Mouse (Mus musculus): ENCODE measurements around the gene Htra2. TPM values are rescaled to one million over a fixed set of nuclear protein-coding genes. Genes with fewer than 3 reads are reported as not detected.
A peak's percentile ranks its signal among the peaks of the same experiment; 100 is the strongest.

The Htra2 gene
- total RNA-seq (2021), result 10 to 100 TPM; 15.3 to 17.4 TPM
- long read RNA-seq, experiment 1, transcript Htra2-201 (8 exons, 1,725 nt), result major isoform, 20 of 25 reads
- long read RNA-seq, experiment 1, partial matches to known transcripts, result 1 of 25 reads
- long read RNA-seq, experiment 1, other reads (novel, unspliced or antisense), result 4 of 25 reads
- long read RNA-seq, experiment 2, transcript Htra2-201 (8 exons, 1,725 nt), result major isoform, 16 of 26 reads
- long read RNA-seq, experiment 2, partial matches to known transcripts, result 1 of 26 reads
- long read RNA-seq, experiment 2, other reads (novel, unspliced or antisense), result 9 of 26 reads

DNA sequence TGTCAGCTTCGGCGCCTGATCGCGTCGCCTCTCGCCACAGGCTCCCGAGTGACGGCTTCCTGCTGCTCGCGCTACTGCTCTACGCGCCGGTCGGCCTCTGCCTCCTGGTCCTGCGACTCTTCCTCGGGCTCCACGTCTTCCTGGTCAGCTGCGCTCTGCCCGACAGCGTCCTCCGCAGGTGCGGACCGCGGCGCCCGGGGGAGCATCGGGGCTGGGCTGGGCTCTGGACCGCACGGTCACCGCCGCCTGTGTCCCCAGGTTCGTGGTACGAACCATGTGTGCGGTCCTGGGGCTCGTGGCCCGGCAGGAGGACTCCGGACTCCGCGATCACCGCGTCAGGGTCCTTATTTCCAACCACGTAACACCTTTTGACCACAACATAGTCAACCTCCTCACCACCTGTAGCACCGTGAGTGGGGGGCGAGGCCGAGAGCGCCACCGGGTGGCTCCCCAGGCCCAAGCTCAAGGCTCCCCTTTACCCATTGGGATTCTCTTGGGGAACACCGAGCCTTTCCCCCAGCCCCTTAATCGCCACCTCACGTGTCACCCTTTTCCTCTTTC, at the start of gene Htra2:
Htra2 (minus strand) TSS at position 403 of the 561 bp plus-strand sequence.
- no peak for DNase-seq (ENCODE audit: low spot score)

DNA sequence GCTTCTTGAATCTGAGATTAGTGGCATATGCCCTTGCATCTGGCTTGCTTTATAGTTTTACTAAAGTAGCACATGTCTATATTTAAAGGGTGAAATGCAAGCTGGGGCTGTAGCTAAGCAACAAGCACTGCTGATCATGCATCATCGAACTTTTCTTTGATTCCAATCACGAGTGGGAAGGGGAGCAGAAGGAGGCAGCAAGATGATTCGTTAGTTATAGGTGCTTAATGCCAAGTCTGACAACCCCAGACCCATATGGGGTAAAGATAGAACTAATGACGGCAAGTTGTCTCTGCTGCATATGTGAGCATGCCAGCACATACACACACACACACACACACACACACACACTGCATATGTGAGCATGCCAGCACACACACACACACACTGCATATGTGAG, 49.1 kb upstream of the Htra2 start:
- no peak for DNase-seq (ENCODE audit: low spot score)

DNA sequence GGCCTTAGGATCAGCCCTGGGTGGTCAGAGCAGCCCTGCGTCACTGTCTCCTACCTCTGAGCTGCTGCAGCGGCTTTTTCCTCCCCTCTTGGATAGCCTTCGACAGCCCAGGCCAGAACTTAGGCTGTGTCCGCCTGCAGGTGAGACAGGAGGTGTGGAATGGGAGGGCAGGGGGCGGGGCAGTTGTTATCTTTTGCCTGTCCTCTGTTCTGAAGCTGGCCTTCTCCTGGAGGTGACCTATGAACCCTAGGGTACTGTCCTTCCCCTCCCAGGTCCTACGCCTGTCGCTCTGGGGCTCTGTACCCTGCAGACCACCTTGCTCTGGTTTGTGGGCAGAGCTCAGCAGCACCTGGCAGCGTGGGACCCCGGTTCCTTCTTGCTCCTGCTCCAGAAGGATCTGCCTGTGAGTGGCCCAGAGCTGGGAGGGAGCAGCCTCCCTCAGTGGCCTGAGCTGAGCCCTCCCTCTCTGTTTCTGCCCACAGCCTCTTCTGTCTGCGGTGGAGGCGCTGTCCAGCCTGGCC, 48.1 kb upstream of the Htra2 start:
- DNase-seq (ENCODE audit: low spot score), result no peak

DNA sequence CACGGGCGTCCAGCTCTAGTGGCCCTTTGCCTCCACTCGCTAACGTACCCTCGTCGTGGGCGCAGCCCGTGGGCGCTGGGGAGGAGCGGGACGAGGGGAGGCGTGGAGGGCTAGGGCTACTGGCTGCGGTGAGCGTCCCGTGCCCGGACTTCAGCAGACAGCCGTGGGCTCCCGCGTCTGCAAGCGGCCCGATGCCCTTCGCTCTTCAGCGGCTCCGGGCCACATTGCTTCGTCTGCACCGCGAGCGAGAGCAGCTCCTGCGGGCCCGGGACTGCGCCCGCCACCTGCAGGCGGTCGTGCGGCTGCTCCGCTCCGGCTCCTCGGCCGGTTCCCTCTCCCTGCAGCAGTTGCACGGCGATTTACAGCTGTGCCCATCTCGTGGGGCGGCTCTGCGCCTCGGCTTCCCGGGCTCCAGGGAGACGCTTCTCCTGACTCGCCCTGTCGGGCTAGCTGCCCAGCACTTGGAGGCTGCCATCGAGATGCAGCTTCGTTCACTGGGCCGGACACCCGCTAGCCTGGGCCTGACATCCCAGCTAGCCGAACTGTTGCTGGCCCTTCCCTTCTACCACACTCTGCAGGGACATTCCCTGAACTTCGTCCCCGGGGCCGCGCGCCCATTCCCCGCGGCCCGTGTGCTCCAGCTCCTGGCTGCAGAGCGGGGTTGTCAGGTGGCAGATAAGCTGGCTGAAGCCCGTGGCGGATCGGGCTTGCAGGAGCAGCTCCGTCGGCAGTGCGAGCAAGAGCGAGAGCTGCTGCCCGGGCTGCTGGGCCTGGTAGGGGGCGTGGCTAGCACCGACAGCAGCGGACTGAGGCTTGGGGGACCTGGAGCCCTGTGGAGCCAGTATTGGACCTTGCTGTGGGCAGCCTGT, 46.8 kb upstream of the Htra2 start:
- DNase-seq (ENCODE audit: low spot score), result peak; percentile 53

DNA sequence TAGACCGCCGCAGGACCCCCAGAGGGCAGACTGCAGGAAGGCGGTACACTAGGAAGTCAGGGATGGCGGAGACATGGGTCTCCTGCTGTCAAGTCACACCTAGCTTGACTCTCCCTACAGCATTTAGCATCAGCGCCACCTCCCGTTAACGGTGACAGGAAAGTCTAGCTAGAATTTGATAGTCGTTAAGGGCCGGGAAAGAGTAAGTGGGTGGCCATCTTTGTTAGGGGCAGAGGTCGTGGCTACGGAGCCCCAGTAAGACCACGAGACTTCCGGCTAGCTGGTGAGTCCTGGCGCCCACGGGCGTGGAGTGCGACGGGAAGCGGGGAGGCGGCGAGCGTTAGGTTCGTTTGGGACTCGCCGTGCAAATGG, 46.2 kb upstream of the Htra2 start, which contains the start of the genes Ccdc142 and Gm42688:
Ccdc142 (plus strand) TSS at position 286 of the 372 bp plus-strand sequence.
Gm42688 (plus strand) TSS at position 302 of the 372 bp plus-strand sequence.
- DNase-seq (ENCODE audit: low spot score), result peak; percentile 93

DNA sequence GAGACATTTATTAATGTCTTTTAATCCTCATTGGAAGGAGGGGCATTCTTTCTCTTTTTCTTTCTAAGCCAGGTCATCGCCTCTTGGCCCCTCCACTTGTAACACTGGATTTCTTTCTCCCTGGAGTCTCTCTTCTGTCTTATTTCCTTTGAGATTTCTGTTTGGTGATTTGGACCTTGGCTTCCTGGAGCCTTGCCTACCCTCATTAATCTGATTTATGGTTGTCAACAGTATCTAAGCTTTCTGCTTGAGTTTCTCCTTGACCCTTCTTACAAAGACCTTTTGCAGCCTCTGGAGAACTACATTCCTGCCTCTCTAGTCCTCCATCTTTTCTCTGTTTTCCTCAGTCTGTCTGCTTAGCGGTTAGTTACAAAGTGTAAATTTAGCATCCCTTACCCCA, 43.3 kb upstream of the Htra2 start:
- no peak for DNase-seq (ENCODE audit: low spot score)

DNA sequence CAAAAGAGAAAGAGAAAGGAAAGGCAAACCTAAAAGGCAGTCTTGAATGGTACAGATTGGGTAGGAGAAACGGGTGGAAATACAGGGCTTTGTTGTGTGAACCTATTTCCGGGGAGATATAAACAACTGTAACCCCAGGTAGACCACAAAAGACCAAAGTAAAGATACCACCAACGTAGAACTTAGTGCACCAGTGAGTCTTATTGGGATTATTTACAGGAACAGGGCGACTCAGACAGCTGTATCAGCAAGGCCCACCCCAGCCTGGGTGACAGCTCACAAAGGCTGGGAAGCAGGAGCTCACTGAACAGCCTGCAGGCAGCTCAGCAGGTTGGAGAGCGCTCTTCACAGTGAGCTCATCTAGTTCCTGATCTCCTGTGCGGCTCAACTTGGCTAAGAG, 40.9 kb upstream of the Htra2 start:
- DNase-seq (ENCODE audit: low spot score), result no peak

DNA sequence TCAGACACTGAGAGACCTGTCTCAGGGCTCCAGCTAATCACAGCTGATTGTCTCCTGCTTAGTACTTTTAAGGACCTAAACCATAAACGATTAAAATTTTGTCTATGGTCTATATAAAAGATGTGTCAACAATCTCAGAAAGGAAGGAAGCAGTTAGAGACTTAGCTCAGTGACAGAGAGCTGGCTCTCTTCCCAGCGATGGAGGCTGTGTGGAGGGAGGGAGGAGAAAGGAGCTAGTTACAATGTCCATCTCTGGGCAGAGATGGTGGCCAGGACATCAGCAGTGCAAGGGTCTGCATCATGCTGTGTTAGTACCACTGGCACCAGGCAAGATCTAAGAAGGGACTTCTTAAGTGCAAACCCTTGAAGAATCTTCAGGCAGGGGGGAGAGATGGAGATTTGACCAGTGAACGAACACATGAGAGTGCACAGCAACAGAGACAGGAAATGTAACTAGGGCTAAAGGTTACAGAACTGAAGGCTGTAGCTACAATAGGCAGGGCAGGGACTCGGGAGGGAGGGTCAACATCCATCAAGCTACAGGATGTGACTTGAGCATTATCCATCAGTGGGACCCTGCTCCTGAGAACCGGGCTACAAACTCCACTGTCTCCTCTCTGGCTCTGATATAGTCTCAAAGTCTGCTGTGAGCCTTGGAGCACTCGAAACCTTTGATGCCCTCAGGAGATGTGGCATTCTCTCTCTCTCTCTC, 37.5 kb upstream of the Htra2 start:
- DNase-seq (ENCODE audit: low spot score), result no peak

DNA sequence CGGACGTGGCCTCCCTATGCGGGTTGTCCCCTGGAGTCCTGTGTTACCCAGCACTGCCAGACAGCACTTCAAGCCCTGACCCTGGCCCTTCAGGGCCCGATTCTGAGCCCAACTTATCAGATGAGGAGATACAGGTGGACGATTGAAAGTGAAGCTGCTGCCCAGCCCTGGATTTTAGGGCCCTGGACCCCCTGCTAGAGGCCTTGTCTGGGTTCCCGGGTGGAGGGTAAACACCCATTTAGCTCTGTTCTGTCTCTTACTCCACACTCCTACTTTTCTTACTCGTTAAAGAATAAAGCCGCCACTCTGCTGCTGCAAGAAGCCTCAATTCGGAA, 32.8 kb upstream of the Htra2 start:
- DNase-seq (ENCODE audit: low spot score), result no peak

DNA sequence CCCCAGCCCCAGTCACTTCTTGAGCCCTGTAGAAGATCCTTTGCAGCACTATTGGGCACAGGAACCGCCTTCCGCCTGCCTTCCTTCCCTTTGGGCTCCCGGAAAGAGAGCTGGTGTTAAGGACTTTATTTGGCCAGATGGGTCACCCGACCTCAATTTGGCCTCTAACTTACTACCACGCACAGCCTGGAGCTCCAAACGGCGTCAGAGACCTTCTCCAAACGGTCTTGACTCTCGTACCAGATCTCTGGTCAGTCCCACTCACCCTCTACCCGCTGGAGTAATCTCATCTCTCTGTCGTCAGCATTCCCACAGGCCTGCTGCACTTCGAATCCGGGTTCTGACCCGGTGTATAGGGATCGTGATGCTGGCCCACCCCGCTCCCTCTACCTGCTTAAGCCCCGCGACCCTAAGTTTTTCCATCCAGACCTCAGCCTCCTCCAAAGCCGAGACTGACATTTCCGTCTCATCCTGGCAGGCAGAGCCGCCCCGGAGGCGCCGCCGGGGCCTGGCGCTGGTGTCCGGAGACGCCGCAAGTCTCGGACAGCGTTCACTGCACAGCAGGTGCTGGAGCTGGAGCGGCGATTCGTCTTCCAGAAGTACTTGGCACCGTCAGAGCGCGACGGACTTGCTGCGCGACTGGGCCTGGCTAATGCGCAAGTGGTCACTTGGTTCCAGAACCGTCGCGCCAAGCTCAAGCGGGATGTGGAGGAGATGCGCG, 32.3 kb upstream of the Htra2 start:
- DNase-seq (ENCODE audit: low spot score), result peak; percentile 49

DNA sequence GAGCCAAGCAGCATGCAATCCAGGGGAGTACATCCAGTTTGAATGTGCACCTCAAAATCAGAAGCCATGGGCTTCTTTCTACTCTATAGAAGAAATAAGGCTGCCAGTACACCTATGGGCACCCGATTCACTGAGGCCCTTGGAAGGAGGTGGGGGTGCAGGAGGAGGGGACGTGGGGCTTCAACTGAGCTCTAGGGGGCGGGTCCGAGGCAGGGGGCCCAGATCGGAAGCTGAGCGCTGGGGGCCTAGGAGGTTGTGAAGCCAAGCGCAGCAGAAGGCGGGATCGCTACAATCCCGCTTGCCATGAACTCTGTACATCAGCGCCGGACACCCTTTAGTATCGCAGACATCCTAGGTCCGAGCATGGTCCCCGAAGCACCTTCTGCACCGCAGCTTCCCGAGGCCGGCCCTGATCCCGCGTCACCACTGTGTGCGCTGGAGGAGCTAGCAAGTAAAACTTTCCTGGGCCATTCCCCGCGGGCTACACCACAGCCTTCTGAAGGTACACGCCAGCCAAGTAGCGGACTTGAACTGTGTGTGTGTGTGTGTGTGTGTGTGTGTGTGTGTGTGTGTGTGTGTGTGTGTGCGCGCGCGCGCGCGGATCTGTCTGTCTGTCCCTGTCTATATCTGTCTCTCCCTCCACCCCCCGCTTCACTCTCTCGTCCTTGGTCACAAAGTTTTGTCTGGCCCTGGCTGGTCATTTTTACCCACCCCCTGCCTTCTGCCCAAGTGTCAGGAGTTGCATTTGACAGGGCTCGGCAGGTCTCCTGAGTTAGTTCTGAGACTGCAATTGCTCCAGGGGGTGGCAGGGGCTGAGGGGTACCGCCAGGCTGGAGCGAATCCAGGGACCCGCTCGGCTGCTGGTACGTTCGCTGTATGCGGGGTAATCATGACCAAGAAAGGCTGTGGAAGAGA, 31.3 kb upstream of the Htra2 start, which contains the start of gene Lbx2:
Lbx2 (plus strand) TSS at position 247 of the 915 bp plus-strand sequence.
- DNase-seq (ENCODE audit: low spot score), result no peak

DNA sequence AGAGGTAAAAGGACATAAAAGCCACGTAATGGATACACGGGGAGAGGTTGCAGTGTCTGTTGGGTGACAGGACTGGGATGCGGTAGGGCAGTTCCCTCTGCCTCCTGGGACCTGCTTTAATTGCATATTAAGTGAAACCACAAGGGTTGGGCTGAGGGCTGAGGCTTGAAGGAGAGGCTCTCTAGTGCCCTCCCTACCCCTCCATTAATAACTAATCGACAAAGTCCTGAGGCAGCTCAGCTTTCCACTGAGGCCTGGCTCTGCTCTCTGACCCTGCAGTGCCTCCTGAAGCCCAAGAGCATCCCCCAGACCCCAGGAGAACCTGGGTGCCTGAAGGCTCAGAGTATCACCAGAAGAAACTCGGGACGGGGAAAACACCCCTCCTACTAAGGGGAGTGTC, 29.4 kb upstream of the Htra2 start:
- DNase-seq (ENCODE audit: low spot score), result no peak

DNA sequence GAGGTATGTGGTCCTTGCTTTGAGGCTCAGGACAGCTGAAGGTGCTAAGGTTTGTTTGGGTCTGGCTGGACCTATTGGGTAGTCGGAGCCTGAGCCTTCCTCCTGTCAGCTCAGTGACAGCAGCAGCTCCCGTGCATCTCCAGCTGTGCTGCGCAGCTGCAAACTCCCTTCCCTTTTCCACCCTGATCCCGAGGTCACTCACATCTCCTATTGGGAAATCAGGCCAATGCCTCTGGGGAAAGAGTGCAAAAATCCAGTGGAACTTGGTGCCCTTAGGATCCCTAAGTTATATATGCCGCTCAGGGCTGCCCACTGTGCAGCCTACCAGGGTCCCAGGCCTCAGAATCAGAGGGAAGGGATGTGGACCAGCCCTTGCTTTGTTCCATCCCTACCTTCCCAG, 28.4 kb upstream of the Htra2 start:
- DNase-seq (ENCODE audit: low spot score), result no peak

DNA sequence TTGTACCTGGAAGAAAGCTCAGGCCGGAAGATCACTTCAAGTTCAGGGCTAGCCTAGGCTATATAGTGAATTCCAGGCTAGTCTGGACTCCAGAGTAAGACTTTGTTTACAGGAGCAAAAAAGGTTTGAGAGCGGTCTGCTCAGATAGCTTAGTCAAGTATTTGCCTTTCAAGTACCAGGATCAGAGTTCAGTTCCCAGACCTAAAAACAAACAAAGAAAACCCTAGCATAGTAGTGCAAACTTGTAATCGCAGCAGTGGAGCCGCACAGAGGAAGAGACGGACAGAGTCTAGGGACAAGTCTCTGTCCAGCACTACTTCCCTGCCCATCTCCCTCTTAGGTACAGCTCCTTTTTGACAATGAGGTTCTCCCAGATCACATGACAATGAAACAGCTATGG, 25.1 kb upstream of the Htra2 start:
- DNase-seq (ENCODE audit: low spot score), result no peak

DNA sequence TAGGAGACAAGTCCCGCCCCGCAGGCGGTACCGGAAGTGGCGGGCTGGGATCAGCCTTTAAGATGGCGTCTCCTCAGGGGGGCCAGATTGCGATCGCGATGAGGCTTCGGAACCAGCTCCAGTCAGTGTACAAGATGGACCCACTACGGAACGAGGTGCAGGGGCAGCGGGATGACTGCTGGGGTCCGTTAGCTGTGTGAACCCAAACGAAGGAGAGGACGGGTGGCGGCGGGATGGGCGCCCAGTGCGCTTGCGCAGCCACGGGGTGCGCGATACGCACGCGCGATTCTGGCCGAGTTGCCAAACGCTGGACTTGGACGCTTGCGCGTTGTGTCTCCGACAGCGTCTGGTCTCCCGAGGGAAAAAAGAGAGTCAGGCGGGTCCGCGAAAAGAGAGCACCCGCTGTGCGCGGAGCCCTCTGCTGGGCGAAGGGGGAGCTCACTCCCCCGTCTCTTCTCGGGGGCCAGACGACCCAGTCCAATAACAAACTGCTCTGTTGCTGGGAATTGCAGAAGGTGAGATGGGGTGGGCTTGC, 23.3 kb upstream of the Htra2 start:
- peak; percentile 99 for DNase-seq (ENCODE audit: low spot score)

DNA sequence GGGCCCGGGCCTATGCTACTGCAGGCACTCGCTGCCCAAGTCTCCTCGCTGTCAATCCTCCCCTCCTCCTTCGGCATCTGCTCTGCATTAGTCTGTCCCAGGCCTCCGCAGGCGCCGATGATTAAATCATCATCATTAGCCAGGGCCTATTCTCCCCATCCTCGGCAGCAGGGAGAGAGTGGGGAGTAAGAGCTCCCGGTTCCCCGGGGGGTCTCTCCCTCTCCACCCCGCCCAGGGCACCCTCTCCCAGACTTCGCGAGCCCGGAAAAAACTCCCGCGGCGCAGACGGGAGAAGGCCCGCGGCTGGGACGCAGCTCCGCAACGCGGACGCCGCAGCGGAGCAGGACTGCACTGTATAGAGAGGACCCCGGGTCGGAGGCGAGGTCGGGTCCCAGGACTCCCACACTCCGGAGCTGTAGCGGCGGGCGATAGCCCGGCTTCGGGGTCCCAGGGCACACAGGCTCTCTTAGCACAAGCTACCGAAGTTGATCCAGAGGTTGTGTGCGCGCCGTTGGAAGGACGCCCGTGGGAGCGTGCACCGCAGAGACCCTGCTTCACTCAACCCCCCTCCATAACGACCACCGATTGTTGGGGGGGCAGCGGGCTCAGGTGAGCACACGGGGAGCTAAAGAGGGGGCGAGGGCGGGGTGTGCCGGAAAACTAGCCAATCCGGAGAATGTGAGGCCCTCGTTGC, 22.7 kb upstream of the Htra2 start, which contains the start of gene Pcgf1:
Pcgf1 (plus strand) TSS at position 240 of the 694 bp plus-strand sequence.
- DNase-seq (ENCODE audit: low spot score), result no peak

DNA sequence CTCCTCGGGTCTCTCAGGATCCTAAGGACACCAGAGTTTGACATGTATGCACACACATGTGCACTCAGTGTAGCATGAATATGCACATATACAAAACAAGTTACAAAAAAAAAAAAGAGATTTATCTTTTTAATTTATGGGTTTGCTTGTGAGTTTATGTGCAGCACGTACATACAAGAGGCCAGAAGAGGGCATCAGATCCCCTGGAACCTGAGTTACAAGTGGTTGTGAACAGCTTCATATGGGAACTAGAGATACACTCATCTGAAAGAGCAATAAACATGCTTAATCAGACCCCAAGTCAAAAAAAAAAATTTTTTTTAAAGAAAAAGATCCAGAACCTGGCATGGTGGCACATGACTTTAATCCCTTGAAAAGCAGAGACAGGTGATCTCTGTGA, 19.9 kb upstream of the Htra2 start:
- no peak for DNase-seq (ENCODE audit: low spot score)

DNA sequence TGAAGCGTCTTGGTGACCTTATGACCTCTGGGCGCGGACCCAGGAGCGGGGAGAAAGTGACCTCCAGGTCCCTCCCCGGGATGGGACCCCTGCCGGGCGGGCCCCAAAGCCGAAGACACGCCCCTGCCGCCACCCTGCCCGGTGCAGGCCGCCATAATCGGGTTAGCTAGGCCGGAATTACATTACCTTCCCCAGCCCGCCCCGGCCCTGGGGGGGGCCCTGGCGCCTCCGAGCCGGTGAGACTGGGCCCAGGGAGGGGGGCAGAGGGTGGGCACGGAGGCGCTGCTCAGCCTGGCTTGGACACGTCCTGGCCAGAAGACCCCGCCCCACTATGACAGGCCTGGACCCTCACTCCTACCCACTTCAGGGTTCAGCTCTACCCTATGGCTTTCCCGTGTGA, 16.1 kb upstream of the Htra2 start:
- no peak for DNase-seq (ENCODE audit: low spot score)

Measured in gastrocnemius, adult 18-20 months (tissue).